Mouse (Mus musculus): ENCODE data around the gene Ralgps2. TPM values are rescaled to one million over a fixed set of nuclear protein-coding genes. Genes with fewer than 3 reads are reported as not detected.

Ralgps2 gene
- total and polyA plus RNA-seq, 3 experiments, result 7.8 to 16.4 TPM; not detected in 1

DNA sequence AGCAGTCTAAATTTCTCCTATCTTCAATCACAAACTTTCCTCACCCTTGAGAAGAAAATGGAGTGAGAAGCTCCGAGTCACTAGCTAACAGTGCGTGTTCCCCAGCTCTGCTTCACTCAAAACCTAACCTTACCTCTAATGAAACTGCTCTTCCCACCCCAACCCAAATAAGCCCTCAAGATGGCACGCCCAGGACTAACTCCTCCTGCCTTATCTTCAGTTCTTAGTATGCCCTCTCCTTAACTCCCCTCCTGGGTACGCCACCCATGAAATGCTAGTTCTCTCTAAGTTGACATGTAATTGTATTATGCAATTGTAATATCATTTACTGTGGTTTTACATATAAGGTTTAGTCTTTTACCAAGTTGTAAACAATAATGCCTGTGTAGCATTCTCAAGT, 11.2 kb downstream of the Ralgps2 start:
- Histone ChIP-seq H3K4me1 (ENCODE audit: control insufficient read depth in 1 of 2, insufficient read depth in 2 of 2, low read length in 2 of 2) (peaks cover 0 to 3% of the 10 kb centered on the region in 2 experiments; a peak in 2 of 4 replicates), H3K27ac (ENCODE audit: control insufficient read depth, low read depth, low read length) (no peak overlapping the region), H3K79me2 (ENCODE audit: control insufficient read depth, insufficient read depth, low read length, poor library complexity) (no peaks in the 10 kb centered on the region), H3K9ac (ENCODE audit: control insufficient read depth, low read depth, low read length, poor library complexity, severe bottlenecking) (no peak overlapping the region), H3K9me3 (replicated peaks; ENCODE audit: insufficient read depth, low read length) (no peaks in the 10 kb centered on the region), H3K36me3 (ENCODE audit: control insufficient read depth in 1 of 2, insufficient read depth in 2 of 2, low read length in 2 of 2) (peaks cover 0 to 8% of the 10 kb centered on the region in 2 experiments; a peak in 2 of 4 replicates), H3K4me3 (ENCODE audit: control insufficient read depth in 1 of 2, insufficient read depth in 1 of 2, low read depth in 2 of 2, low read length in 2 of 2) (no peak overlapping the region), H3K27me3 (ENCODE audit: control insufficient read depth in 1 of 2, insufficient read depth in 2 of 2, low read length in 2 of 2) (no peaks in the 10 kb centered on the region)
- TF ChIP-seq USF2 (IDR thresholded peaks at IDR 0.05; ENCODE audit: borderline replicate concordance in 1 of 2, insufficient read depth in 1 of 2, low read depth in 1 of 2, low read length in 2 of 2) (no peak), MYB (IDR thresholded peaks at IDR 0.05; ENCODE audit: low read depth, low read length) (no peak), KAT2A (conservative IDR thresholded peaks at IDR 0.05; ENCODE audit: low read depth, low read length) (no peak), HCFC1 (IDR thresholded peaks at IDR 0.05; ENCODE audit: low read depth, low read length) (no peak), NRF1 (IDR thresholded peaks at IDR 0.05; ENCODE audit: insufficient read depth, low read depth, low read length, poor library complexity, severe bottlenecking) (no peak), USF1 (IDR thresholded peaks at IDR 0.05; ENCODE audit: low read depth, low read length) (no peak), POLR2AphosphoS5 (IDR thresholded peaks at IDR 0.05; ENCODE audit: borderline replicate concordance, low read depth, low read length) (no peak), ZNF384 (IDR thresholded peaks at IDR 0.05; ENCODE audit: low read depth, low read length) (no peak), SMC3 (IDR thresholded peaks at IDR 0.05; ENCODE audit: low read depth, low read length) (no peak), POLR2AphosphoS2 (IDR thresholded peaks at IDR 0.05; ENCODE audit: low read length) (no peak), EP300 (IDR thresholded peaks at IDR 0.05; ENCODE audit: low read depth in 1 of 2, low read length in 2 of 2) (no peak), GABPA (IDR thresholded peaks at IDR 0.05; ENCODE audit: low read depth, low read length) (no peak), CTCF (IDR thresholded peaks at IDR 0.05 in 2 of 3, conservative IDR thresholded peaks at IDR 0.05 in 1 of 3; ENCODE audit: control insufficient read depth in 1 of 3, insufficient read depth in 1 of 3, low read depth in 2 of 3, low read length in 3 of 3, poor library complexity in 1 of 3, severe bottlenecking in 1 of 3) (no peak)
- no peak for DNase-seq (ENCODE audit: low read depth, low spot score)

DNA sequence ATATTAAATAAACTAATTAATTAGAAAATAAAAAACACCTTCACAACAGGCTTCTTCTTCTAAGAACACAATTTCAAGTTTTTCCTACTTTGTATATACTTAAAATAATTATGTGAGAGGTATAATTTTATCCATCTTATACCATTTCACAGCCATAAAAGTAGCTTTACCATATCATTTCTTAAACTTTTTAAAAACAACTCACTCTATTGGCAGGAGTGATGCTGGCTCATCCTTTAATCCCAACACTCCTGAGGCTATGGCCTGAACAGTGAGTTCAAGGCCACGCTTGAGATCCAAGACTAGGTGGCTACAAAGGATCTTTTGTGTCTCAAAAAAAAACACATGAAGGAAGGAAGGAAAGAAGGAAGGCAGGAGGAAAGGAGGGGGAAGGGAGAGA, 15.9 kb downstream of the Ralgps2 start:
- Histone ChIP-seq H3K9me3 (replicated peaks; ENCODE audit: insufficient read depth, low read length) (no peaks in the 10 kb centered on the region), H3K27ac (ENCODE audit: control insufficient read depth, low read depth, low read length) (no peak overlapping the region), H3K9ac (ENCODE audit: control insufficient read depth, low read depth, low read length, poor library complexity, severe bottlenecking) (no peak overlapping the region), H3K27me3 (ENCODE audit: control insufficient read depth in 1 of 2, insufficient read depth in 2 of 2, low read length in 2 of 2) (no peaks in the 10 kb centered on the region), H3K36me3 (ENCODE audit: control insufficient read depth in 1 of 2, insufficient read depth in 2 of 2, low read length in 2 of 2) (peaks cover 0 to 10% of the 10 kb centered on the region in 2 experiments; a peak in 2 of 4 replicates), H3K4me3 (ENCODE audit: control insufficient read depth in 1 of 2, insufficient read depth in 1 of 2, low read depth in 2 of 2, low read length in 2 of 2) (no peak overlapping the region), H3K4me1 (ENCODE audit: control insufficient read depth in 1 of 2, insufficient read depth in 2 of 2, low read length in 2 of 2) (peaks cover 0 to 11% of the 10 kb centered on the region in 2 experiments; a peak in 2 of 4 replicates), H3K79me2 (ENCODE audit: control insufficient read depth, insufficient read depth, low read length, poor library complexity) (no peaks in the 10 kb centered on the region)
- DNase-seq (ENCODE audit: low read depth, low spot score), result no peak
- TF ChIP-seq ELF1 (IDR thresholded peaks at IDR 0.05; ENCODE audit: low read depth, low read length) (no peak), MYC (IDR thresholded peaks at IDR 0.05; ENCODE audit: low read depth, low read length) (no peak), USF1 (IDR thresholded peaks at IDR 0.05; ENCODE audit: low read depth, low read length) (no peak), MXI1 (IDR thresholded peaks at IDR 0.05; ENCODE audit: low read depth, low read length) (no peak), POLR2AphosphoS5 (IDR thresholded peaks at IDR 0.05; ENCODE audit: borderline replicate concordance, low read depth, low read length) (no peak), MEF2A (IDR thresholded peaks at IDR 0.05; ENCODE audit: extremely low read depth, insufficient replicate concordance, low read depth, low read length, poor library complexity, severe bottlenecking) (no peak), CTCF (IDR thresholded peaks at IDR 0.05 in 2 of 3, conservative IDR thresholded peaks at IDR 0.05 in 1 of 3; ENCODE audit: control insufficient read depth in 1 of 3, insufficient read depth in 1 of 3, low read depth in 2 of 3, low read length in 3 of 3, poor library complexity in 1 of 3, severe bottlenecking in 1 of 3) (no peak), E2F4 (IDR thresholded peaks at IDR 0.05; ENCODE audit: borderline replicate concordance, low read depth, low read length) (no peak), UBTF (IDR thresholded peaks at IDR 0.05; ENCODE audit: borderline replicate concordance, insufficient read depth, low read depth, low read length) (no peak), GATA1 (IDR thresholded peaks at IDR 0.05; ENCODE audit: low read depth, low read length) (no peak), POLR2A (IDR thresholded peaks at IDR 0.05; ENCODE audit: control insufficient read depth in 1 of 2, insufficient read depth in 1 of 2, low read depth in 1 of 2, low read length in 2 of 2, poor library complexity in 1 of 2) (no peak)
